Mouse (Mus musculus): ENCODE data around the gene Sval3.

Sval3 gene

GRCm38 (mm10) chr6:41967840-41968239, at the start of gene Sval3:
Gene Sval3, plus strand, starts transcription at chr6:41968140.
- no peak for DNase-seq (ENCODE audit: low spot score)

DNA sequence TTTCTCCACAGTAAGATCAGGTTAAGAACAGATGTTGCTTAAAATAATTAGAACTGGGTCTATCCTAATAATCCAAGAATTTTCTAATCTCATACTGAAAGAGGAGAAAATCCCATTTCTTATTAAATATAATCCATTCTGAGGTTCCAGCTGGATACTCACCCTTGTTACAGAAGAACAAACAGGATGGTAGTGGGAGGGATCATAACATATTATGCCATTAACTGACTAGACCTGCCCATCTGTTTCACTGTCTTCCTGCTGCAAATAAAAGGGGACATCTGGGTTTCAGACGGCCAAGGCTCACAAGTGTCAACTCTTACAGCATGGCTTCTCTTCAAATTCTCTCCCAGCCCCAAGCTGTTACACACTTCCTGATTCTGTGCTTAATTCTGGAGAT, 16.6 kb upstream of the Sval3 start, which contains the start of gene Sval1:
Gene Sval1, plus strand, starts transcription at position 301 of the 400 bp plus-strand sequence.
- no peak for DNase-seq (ENCODE audit: low spot score)

Measured in embryo, embryonic 10 days (tissue).